Mouse (Mus musculus) forebrain, postnatal 0 days (tissue): Measurements from ENCODE around the gene Vmn1r77. TPM values are rescaled to one million over a fixed set of nuclear protein-coding genes. Genes with fewer than 3 reads are reported as not detected.
"Not testable (repeated sequence)": the region's sequence is repeated elsewhere in the genome, so short reads cannot be mapped to it uniquely, and the experiment has no call there.

Source experiments
- ATAC-seq: fragments of 200-750 bp; cut with Nextera tagmentation; 2 replicates; pipeline ENCODE4 v1.8.0; 2017; ENCODE audit warnings: mild to moderate bottlenecking, moderate library complexity
- DNase-seq: peaks from one replicate; pipeline ENCODE4 v3.0.0-alpha.2; 2015
- H3K27ac ChIP-seq: fragments of 300-500 bp; sonication (generic); 2 replicates; pipeline ENCODE4 v1.5.1; 2014; ENCODE audit warnings: low read depth, mild to moderate bottlenecking, antibody characterized with exemption, low read length, moderate library complexity, mixed read lengths
- H3K27me3 ChIP-seq: fragments of 300-500 bp; sonication (generic); 2 replicates; pipeline ENCODE4 v1.6.1; 2014; ENCODE audit warnings: mild to moderate bottlenecking, low read length, mixed read lengths; ENCODE audit not compliant: insufficient read depth
- H3K36me3 ChIP-seq: fragments of 300-500 bp; sonication (generic); 2 replicates; pipeline ENCODE4 v1.6.1; 2014; ENCODE audit warnings: mild to moderate bottlenecking, moderate library complexity; ENCODE audit not compliant: insufficient read depth
- H3K4me1 ChIP-seq: fragments of 300-500 bp; sonication (generic); 2 replicates; pipeline ENCODE4 v1.6.1; 2014; ENCODE audit warnings: antibody characterized with exemption; ENCODE audit not compliant: insufficient read depth
- H3K4me2 ChIP-seq: fragments of 300-500 bp; sonication (generic); 2 replicates; pipeline ENCODE4 v1.6.1; 2014; ENCODE audit warnings: low read depth, mild to moderate bottlenecking, moderate library complexity
- H3K4me3 ChIP-seq: fragments of 300-500 bp; sonication (generic); 2 replicates; pipeline ENCODE4 v1.5.1; 2014; ENCODE audit warnings: low read depth, low read length, mixed read lengths
- H3K9ac ChIP-seq: fragments of 300-500 bp; sonication (generic); 2 replicates; pipeline ENCODE4 v1.6.1; 2014; ENCODE audit warnings: mild to moderate bottlenecking
- H3K9me3 ChIP-seq: fragments of 300-500 bp; sonication (generic); 2 replicates; pipeline ENCODE4 v1.6.1; 2016; ENCODE audit warnings: low read length
- CTCF ChIP-seq: sonication (generic); IDR thresholded peaks from 2 replicates; pipeline ENCODE4 v1.5.1; 2016; ENCODE audit warnings: antibody characterized with exemption, control low read depth, low read depth
- WGBS: fragments of 180-500 bp; shearing (Covaris S2); extraction: QIAGEN DNeasy Blood & Tissue Kit; methylation state at CpG from one replicate; pipeline ENCODE4 v1.1.7; 2014; 5-methylcytosine and 5-hydroxymethylcytosine counted together
- polyA plus RNA-seq: library from polyadenylated mRNA; unstranded; fragments of >200 nt; fragmentation: Nextera tagmentation; extraction: Ambion mirVana; gene quantifications from 2 replicates; pipeline ENCODE4 v1.2.1, GENCODE M21; 2015
- total RNA-seq: library from RNA; depleted of rRNA; stranded (reverse); fragments of >200 nt; gene quantifications from 2 replicates; pipeline ENCODE4 v1.2.3, GENCODE M21; 2014; rRNA removed

The Vmn1r77 gene
- total RNA-seq (not detected in 2 replicates), polyA plus RNA-seq (not detected in 2 replicates)

GRCm38 (mm10) chr7:12036452-12036851, at the start of gene Vmn1r77:
Gene Vmn1r77, plus strand, starts transcription at chr7:12036752.
- not testable (repeated sequence) for H3K27me3 ChIP-seq, H3K9ac ChIP-seq, H3K9me3 ChIP-seq, H3K4me2 ChIP-seq, DNase-seq, ATAC-seq, H3K36me3 ChIP-seq, H3K4me3 ChIP-seq, H3K4me1 ChIP-seq, H3K27ac ChIP-seq

DNA sequence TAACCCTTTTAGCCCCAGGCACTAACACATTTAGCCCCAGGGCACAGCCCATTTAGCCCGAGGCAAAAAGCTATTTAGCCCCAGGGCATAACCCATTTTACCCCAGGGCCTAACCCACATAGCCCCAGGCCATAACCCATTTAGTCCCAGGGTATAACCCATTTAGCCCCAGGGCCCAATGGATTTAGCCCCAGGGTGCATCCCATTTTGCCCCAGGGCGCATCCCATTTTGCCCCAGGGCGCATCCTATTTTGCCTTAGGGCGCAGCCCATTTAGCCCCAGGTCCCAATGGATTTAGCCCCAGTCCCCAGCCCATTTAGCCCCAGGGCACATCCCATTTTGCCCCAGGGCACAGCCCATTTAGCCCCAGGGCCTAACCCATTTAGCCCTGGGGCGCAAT, 25.1 kb upstream of the Vmn1r77 start:
- DNase-seq, H3K4me1 ChIP-seq, H3K9ac ChIP-seq, H3K27ac ChIP-seq, H3K4me2 ChIP-seq, H3K36me3 ChIP-seq, ATAC-seq, H3K4me3 ChIP-seq, H3K27me3 ChIP-seq: not testable (repeated sequence)
- H3K9me3 ChIP-seq = peaks cover 48% of the 10 kb centered on the region
- WGBS = 91% methylated on average over 5 of the region's 5 CpGs

DNA sequence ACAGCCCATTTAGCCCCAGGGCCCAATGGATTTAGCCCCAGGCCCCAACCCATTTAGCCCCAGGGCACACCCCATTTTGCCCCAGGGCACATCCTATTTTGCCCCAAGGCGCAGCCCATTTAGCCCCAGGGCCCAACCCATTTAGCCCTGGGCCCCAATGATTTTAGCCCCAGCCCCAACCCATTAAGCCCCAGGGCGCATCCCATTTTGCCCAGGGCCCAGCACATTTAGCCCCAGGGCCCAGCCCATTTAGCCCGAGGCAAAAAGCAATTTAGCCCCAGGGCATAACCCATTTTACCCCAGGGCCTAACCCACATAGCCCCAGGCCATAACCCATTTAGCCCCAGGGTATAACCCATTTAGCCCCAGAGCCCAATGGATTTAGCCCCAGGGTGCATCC, 24.2 kb upstream of the Vmn1r77 start:
- not testable (repeated sequence) for H3K27ac ChIP-seq, H3K9ac ChIP-seq, H3K36me3 ChIP-seq, H3K4me3 ChIP-seq, H3K4me2 ChIP-seq, ATAC-seq, H3K4me1 ChIP-seq, DNase-seq, H3K27me3 ChIP-seq
- H3K9me3 ChIP-seq = peaks cover 54% of the 10 kb centered on the region
- 95% methylated on average over 3 of the region's 3 CpGs for WGBS

DNA sequence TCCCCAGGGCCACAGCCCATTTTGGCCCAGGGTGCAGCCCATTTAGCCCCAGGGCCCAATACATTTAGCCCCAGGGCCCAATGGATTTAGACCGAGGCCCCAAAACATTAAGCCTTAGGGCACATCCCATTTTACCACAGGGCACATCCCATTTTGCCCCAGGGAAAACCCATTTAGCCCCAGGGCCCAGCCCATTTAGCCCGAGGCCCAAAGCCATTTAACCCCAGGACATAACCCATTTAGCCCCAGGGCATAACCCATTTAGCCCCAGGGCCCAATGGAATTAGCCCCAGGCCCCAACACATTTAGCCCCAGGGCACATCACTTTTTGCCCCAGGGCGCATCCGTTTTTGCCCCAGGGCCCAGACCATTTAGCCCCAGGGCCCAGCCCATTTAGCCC, 23.4 kb upstream of the Vmn1r77 start:
- Histone ChIP-seq H3K9me3 (peaks cover 59% of the 10 kb centered on the region), H3K4me2 (no peak overlapping the region), H3K27ac (no peak overlapping the region), H3K4me3 (no peak overlapping the region), H3K4me1 (no peaks in the 10 kb centered on the region), H3K36me3 (no peaks in the 10 kb centered on the region), H3K9ac (no peak overlapping the region), H3K27me3 (no peaks in the 10 kb centered on the region)
- no peak for TF ChIP-seq CTCF
- WGBS = 76% methylated on average over 4 of the region's 4 CpGs
- no peak for ATAC-seq
- no peak for DNase-seq

DNA sequence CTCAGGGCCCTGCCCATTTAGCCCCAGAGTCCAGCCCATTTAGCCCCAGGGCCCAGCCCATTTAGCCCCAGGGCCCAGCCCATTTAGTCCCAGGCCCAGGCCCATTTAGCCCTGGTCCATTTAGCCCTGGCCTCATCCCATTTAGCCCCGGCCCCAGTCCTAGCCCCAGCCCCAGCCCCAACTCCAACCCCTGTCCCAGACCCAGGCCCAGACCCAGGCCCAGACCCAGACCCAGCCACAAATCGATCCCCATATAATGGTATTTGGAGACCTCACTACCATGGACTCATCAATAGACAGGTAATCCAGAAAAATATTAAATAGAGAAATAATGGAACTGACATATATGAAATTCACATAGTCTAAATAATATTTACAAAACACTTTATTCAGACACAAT, 18.7 kb upstream of the Vmn1r77 start:
- DNase-seq, H3K36me3 ChIP-seq, H3K4me3 ChIP-seq, H3K4me1 ChIP-seq, H3K27me3 ChIP-seq, H3K27ac ChIP-seq, ATAC-seq, H3K9ac ChIP-seq, H3K4me2 ChIP-seq: not testable (repeated sequence)
- 88% methylated on average over 2 of the region's 2 CpGs for WGBS
- H3K9me3 ChIP-seq = peaks cover 43% of the 10 kb centered on the region

GRCm38 (mm10) chr7:12040664-12041063, 4.1 kb downstream of the Vmn1r77 start:
- Histone ChIP-seq H3K4me1 (no peaks in the 10 kb centered on the region), H3K4me3 (no peak overlapping the region), H3K36me3 (no peaks in the 10 kb centered on the region), H3K4me2 (no peak overlapping the region), H3K9ac (no peak overlapping the region), H3K9me3 (no peaks in the 10 kb centered on the region; the same call in 1 of the 2 replicates), H3K27ac (no peak overlapping the region), H3K27me3 (no peaks in the 10 kb centered on the region)
- TF ChIP-seq CTCF = no peak
- WGBS = 69% methylated on average over 2 of the region's 2 CpGs
- ATAC-seq = no peak
- no peak for DNase-seq

Other genes with a start within 250 kb of the Vmn1r77 start
- gene Vmn1r74, start 202.8 kb upstream of the Vmn1r77 start, total RNA-seq = not detected in 2 replicates
- gene Vmn1r74, start 202.8 kb upstream of the Vmn1r77 start, polyA plus RNA-seq = not detected in 2 replicates
- gene Vmn1r75, start 162.1 kb upstream of the Vmn1r77 start, total RNA-seq = not detected in 2 replicates
- gene Vmn1r75, start 162.1 kb upstream of the Vmn1r77 start, polyA plus RNA-seq = not detected in 2 replicates
- gene Vmn1r76, start 98.5 kb upstream of the Vmn1r77 start, total RNA-seq = not detected in 2 replicates
- gene Vmn1r76, start 98.5 kb upstream of the Vmn1r77 start, polyA plus RNA-seq = not detected in 2 replicates
- gene Vmn1r78, start 113.5 kb downstream of the Vmn1r77 start, total RNA-seq = not detected in 2 replicates
- gene Vmn1r78, start 113.5 kb downstream of the Vmn1r77 start, polyA plus RNA-seq = not detected in 2 replicates
- not detected in 2 replicates for gene Vmn1r79, start 134.5 kb downstream of the Vmn1r77 start, total RNA-seq
- not detected in 2 replicates for gene Vmn1r79, start 134.5 kb downstream of the Vmn1r77 start, polyA plus RNA-seq
- not detected in 2 replicates for gene Vmn1r80, start 152.5 kb downstream of the Vmn1r77 start, total RNA-seq
- gene Vmn1r80, start 152.5 kb downstream of the Vmn1r77 start, polyA plus RNA-seq = not detected in 2 replicates
- under 0.01 TPM in 1 of 2 replicates, not detected in the other for gene Vmn1r81, start 231.5 kb downstream of the Vmn1r77 start, total RNA-seq
- gene Vmn1r81, start 231.5 kb downstream of the Vmn1r77 start, polyA plus RNA-seq = not detected in 2 replicates